Mouse (Mus musculus) heart, adult 2 months (tissue): ENCODE data around the gene Tmem87b. TPM values are rescaled to one million over a fixed set of nuclear protein-coding genes. Genes with fewer than 3 reads are reported as not detected.

Source experiments
- DNase-seq, 2 experiments: peaks; one replicate each; pipeline ENCODE4 v3.0.0; 2021
- H3K27ac ChIP-seq: fragments of 200-600 bp; 2 replicates; pipeline ENCODE4 v1.8.1; 2022
- H3K27me3 ChIP-seq: fragments of 200-500 bp; 2 replicates; pipeline ENCODE4 v1.6.1; 2012; ENCODE audit warnings: mild to moderate bottlenecking, low read length, inconsistent platforms, mixed read lengths; ENCODE audit not compliant: control insufficient read depth, insufficient read depth
- H3K36me3 ChIP-seq: fragments of 200-500 bp; 2 replicates; pipeline ENCODE4 v1.6.1; 2012; ENCODE audit warnings: low read length, inconsistent platforms; ENCODE audit not compliant: control insufficient read depth, insufficient read depth
- H3K4me1 ChIP-seq: fragments of 200-500 bp; 2 replicates; pipeline ENCODE4 v1.6.1; 2011; ENCODE audit warnings: low read length; ENCODE audit not compliant: control insufficient read depth, insufficient read depth
- H3K4me3 ChIP-seq: fragments of 200-600 bp; 2 replicates; pipeline ENCODE4 v1.8.1; 2022
- H3K79me2 ChIP-seq: fragments of 200-500 bp; replicated peaks from 2 replicates; pipeline ENCODE4 v1.6.1; 2012; ENCODE audit warnings: mild to moderate bottlenecking, inconsistent platforms, low read length, moderate library complexity, mixed read lengths; ENCODE audit not compliant: control insufficient read depth, insufficient read depth
- H3K9ac ChIP-seq: fragments of 200-500 bp; 2 replicates; pipeline ENCODE4 v1.6.1; 2012; ENCODE audit warnings: low read depth, mild to moderate bottlenecking, control low read depth, inconsistent platforms, low read length, mixed read lengths
- CTCF ChIP-seq: fragments of 200-600 bp; IDR thresholded peaks from 2 replicates; pipeline ENCODE4 v1.8.1; 2022; ENCODE audit warnings: antibody characterized with exemption, mild to moderate bottlenecking, moderate library complexity
- EP300 ChIP-seq: fragments of 200-500 bp; IDR thresholded peaks from 2 replicates; pipeline ENCODE4 v1.6.1; 2011; ENCODE audit warnings: low read depth, low read length, control low read depth; ENCODE audit not compliant: insufficient read depth
- POLR2A ChIP-seq: fragments of 200-500 bp; IDR thresholded peaks from 2 replicates; pipeline ENCODE4 v1.6.1; 2011; ENCODE audit warnings: mild to moderate bottlenecking, low read depth, low read length, control low read depth; ENCODE audit not compliant: insufficient read depth
- WGBS: fragments of 180-500 bp; shearing (Covaris S2); methylation state at CpG from one replicate; pipeline ENCODE4 v1.1.7; 2018; 5-methylcytosine and 5-hydroxymethylcytosine counted together
- intact Hi-C: fragments of 180-260 bp; cut with DNase I; formaldehyde crosslinking; loops from one replicate; pipeline ENCODE4 v1.15.1; 2025
- polyA plus RNA-seq: library from polyadenylated mRNA; depleted of rRNA; stranded (reverse); fragments of >200 nt; gene quantifications from 2 replicates; pipeline ENCODE4 v1.2.3, GENCODE M21; 2012; rRNA removed
- total RNA-seq, 2 experiments: library from RNA; stranded (reverse); gene quantifications; 2 replicates each; pipeline ENCODE4 v1.2.3; 2021

The Tmem87b gene
- total and polyA plus RNA-seq, 3 experiments, result 9.5 to 21.6 (median 20.8) TPM

- intact Hi-C loops, result no loop called here
Observed at GRCm38 (mm10) chr2:128902843-128903242, 84.9 kb downstream of the Tmem87b start.

GRCm38 (mm10) chr2:128903661-128904060, 85.7 kb downstream of the Tmem87b start:
- intact Hi-C loops, result no loop called here
- 59% methylated on average over 3 of the region's 3 CpGs for WGBS

More at GRCm38 (mm10) chr2:128902843-128903242, 84.9 kb downstream of the Tmem87b start:
- Histone ChIP-seq H3K4me1 (no peaks in the 10 kb centered on the region), H3K9ac (no peak overlapping the region), H3K27ac (no peak overlapping the region), H3K4me3 (no peak overlapping the region), H3K36me3 (no peaks in the 10 kb centered on the region), H3K27me3 (no peaks in the 10 kb centered on the region), H3K79me2 (no peaks in the 10 kb centered on the region)
- DNase-seq, result no peak
- TF ChIP-seq POLR2A, result no peak
- TF ChIP-seq CTCF, result no peak
- TF ChIP-seq EP300, result no peak
- WGBS, result 83% methylated on average over 6 of the region's 6 CpGs

More at GRCm38 (mm10) chr2:128903661-128904060, 85.7 kb downstream of the Tmem87b start:
- Histone ChIP-seq H3K9ac (no peak overlapping the region), H3K4me3 (no peak overlapping the region), H3K4me1 (no peaks in the 10 kb centered on the region), H3K27ac (no peak overlapping the region), H3K79me2 (no peaks in the 10 kb centered on the region), H3K36me3 (no peaks in the 10 kb centered on the region), H3K27me3 (no peaks in the 10 kb centered on the region)
- TF ChIP-seq POLR2A, result no peak
- no peak for TF ChIP-seq EP300
- no peak for TF ChIP-seq CTCF
- DNase-seq, result no peak

Other genes starting within 250 kb of the Tmem87b start
- gene Spdye4c, start 226.9 kb upstream of the Tmem87b start, total RNA-seq, result not detected
- not detected in 2 replicates for gene Spdye4c, start 226.9 kb upstream of the Tmem87b start, polyA plus RNA-seq
- gene Anapc1, start 130.7 kb upstream of the Tmem87b start, total RNA-seq, result 10 to 100 TPM; 39.4 to 45.5 TPM
- gene Anapc1, start 130.7 kb upstream of the Tmem87b start, polyA plus RNA-seq, result 31.0 and 33.4 TPM in 2 replicates
- gene Mertk, start 119.2 kb upstream of the Tmem87b start, total RNA-seq, result 1 to 10 TPM; 4.0 to 6.5 TPM
- gene Mertk, start 119.2 kb upstream of the Tmem87b start, polyA plus RNA-seq, result 2.5 and 3.3 TPM in 2 replicates
- under 1 TPM; 0.50 to 0.61 TPM for gene Fbln7, start 44.9 kb downstream of the Tmem87b start, total RNA-seq
- 0.61 and 1.3 TPM in 2 replicates for gene Fbln7, start 44.9 kb downstream of the Tmem87b start, polyA plus RNA-seq
- gene Zc3h8, start 126.0 kb downstream of the Tmem87b start, total RNA-seq, result 1 to 10 TPM; 5.9 to 8.3 TPM
- 1.6 and 4.1 TPM in 2 replicates for gene Zc3h8, start 126.0 kb downstream of the Tmem87b start, polyA plus RNA-seq
- 1 to 10 TPM; 3.1 to 4.7 TPM for gene Zc3h6, start 149.3 kb downstream of the Tmem87b start, total RNA-seq
- gene Zc3h6, start 149.3 kb downstream of the Tmem87b start, polyA plus RNA-seq, result 1.3 and 1.4 TPM in 2 replicates
- gene Gm10762, start 149.6 kb downstream of the Tmem87b start, total RNA-seq, result 10 to 100 TPM in 1 of 2 experiments, 1 to 10 TPM in 1; 8.4 to 12.3 TPM
- gene Gm10762, start 149.6 kb downstream of the Tmem87b start, polyA plus RNA-seq, result 8.3 and 8.9 TPM in 2 replicates
- gene Vinac1, start 230.1 kb downstream of the Tmem87b start, total RNA-seq, result not detected
- gene Vinac1, start 230.1 kb downstream of the Tmem87b start, polyA plus RNA-seq, result 0.06 TPM in 1 of 2 replicates, not detected in the other
- 10 to 100 TPM; 19.0 to 19.1 TPM for gene Ttl, start 247.8 kb downstream of the Tmem87b start, total RNA-seq
- gene Ttl, start 247.8 kb downstream of the Tmem87b start, polyA plus RNA-seq, result 8.8 and 12.9 TPM in 2 replicates